Mouse (Mus musculus) bone marrow macrophage, adult 2 months (primary cell): ENCODE data around the gene Ccdc33. TPM values are rescaled to one million over a fixed set of nuclear protein-coding genes. Genes with fewer than 3 reads are reported as not detected.

ENCODE experiments used
- H3K27ac ChIP-seq: 2 replicates; pipeline ENCODE4 v1.5.1; 2012; ENCODE audit warnings: low read depth, low read length; ENCODE audit not compliant: insufficient read depth
- H3K4me1 ChIP-seq: 2 replicates; pipeline ENCODE4 v1.6.1; 2012; ENCODE audit warnings: low read length; ENCODE audit not compliant: control insufficient read depth, insufficient read depth
- H3K4me3 ChIP-seq: 2 replicates; pipeline ENCODE4 v1.5.1; 2012; ENCODE audit warnings: mild to moderate bottlenecking, low read length, moderate library complexity; ENCODE audit not compliant: insufficient read depth
- CTCF ChIP-seq: IDR thresholded peaks from 2 replicates; pipeline ENCODE4 v1.5.1; 2012; ENCODE audit warnings: low read depth, mild to moderate bottlenecking, low read length, moderate library complexity
- POLR2A ChIP-seq: IDR thresholded peaks from 2 replicates; pipeline ENCODE4 v1.6.1; 2012; ENCODE audit warnings: mild to moderate bottlenecking, low read depth, low read length, borderline replicate concordance
- polyA plus RNA-seq: library from polyadenylated mRNA; stranded (reverse); fragments of >200 nt; gene quantifications from 2 replicates; pipeline ENCODE4 v1.2.4, GENCODE M21; 2012; ENCODE audit not compliant: missing spikeins, insufficient read depth, insufficient read length

Gene Ccdc33
- polyA plus RNA-seq, 1 experiment: not detected

- no peak for TF ChIP-seq POLR2A
- TF ChIP-seq CTCF: no peak
- H3K4me1 ChIP-seq: no peaks in the 10 kb centered on the region
- no peak overlapping the region for H3K4me3 ChIP-seq
- H3K27ac ChIP-seq: no peak overlapping the region
Observed at GRCm38 (mm10) chr9:57999676-58000075, 118.9 kb downstream of the Ccdc33 start.

- Histone ChIP-seq H3K4me1 (no peaks in the 10 kb centered on the region), H3K4me3 (no peak overlapping the region), H3K27ac (no peak overlapping the region)
- no peak for TF ChIP-seq CTCF
- no peak for TF ChIP-seq POLR2A
Observed at GRCm38 (mm10) chr9:57998685-57999084, 119.9 kb downstream of the Ccdc33 start.

- TF ChIP-seq CTCF (no peak; the same call in 1 of the 2 replicates), POLR2A (no peak)
- no peak overlapping the region for H3K27ac ChIP-seq
- H3K4me3 ChIP-seq: no peak overlapping the region
- H3K4me1 ChIP-seq: no peaks in the 10 kb centered on the region
Observed at GRCm38 (mm10) chr9:57998032-57998659, 120.5 kb downstream of the Ccdc33 start.

- TF ChIP-seq CTCF: no peak
- no peak for TF ChIP-seq POLR2A
- Histone ChIP-seq H3K4me1 (no peaks in the 10 kb centered on the region), H3K27ac (no peak overlapping the region), H3K4me3 (no peak overlapping the region)
Observed at GRCm38 (mm10) chr9:57997511-57998031, 121.1 kb downstream of the Ccdc33 start.

GRCm38 (mm10) chr9:57995282-57995681 lies 123.3 kb downstream of the Ccdc33 start:
- TF ChIP-seq POLR2A (no peak), CTCF (no peak)
- Histone ChIP-seq H3K4me1 (no peaks in the 10 kb centered on the region), H3K27ac (no peak overlapping the region), H3K4me3 (no peak overlapping the region)

GRCm38 (mm10) chr9:57992781-57993591 lies 125.6 kb downstream of the Ccdc33 start:
- H3K4me1 ChIP-seq: no peaks in the 10 kb centered on the region
- TF ChIP-seq CTCF (no peak), POLR2A (no peak)
- H3K27ac ChIP-seq: no peak overlapping the region
- H3K4me3 ChIP-seq: no peak overlapping the region

GRCm38 (mm10) chr9:57992060-57992459 lies 126.6 kb downstream of the Ccdc33 start:
- H3K4me3 ChIP-seq: no peak overlapping the region
- H3K4me1 ChIP-seq: no peaks in the 10 kb centered on the region
- no peak for TF ChIP-seq CTCF
- TF ChIP-seq POLR2A: no peak
- no peak overlapping the region for H3K27ac ChIP-seq

- TF ChIP-seq CTCF (peak; percentile 86), POLR2A (no peak)
- Histone ChIP-seq H3K27ac (no peak overlapping the region), H3K4me1 (no peaks in the 10 kb centered on the region), H3K4me3 (no peak overlapping the region)
Observed at GRCm38 (mm10) chr9:57990438-57991110, 128.0 kb downstream of the Ccdc33 start.

- TF ChIP-seq CTCF (no peak), POLR2A (no peak)
- no peak overlapping the region for H3K4me3 ChIP-seq
- no peak overlapping the region for H3K27ac ChIP-seq
- no peaks in the 10 kb centered on the region for H3K4me1 ChIP-seq
Observed at GRCm38 (mm10) chr9:57989309-57989708, 129.3 kb downstream of the Ccdc33 start.
